In genomic region chr9:66657116-66657758, GRCm38 (mm10) we compare ENCODE assay signal across 22 mouse cellular contexts. TPM values are rescaled to one million over a fixed set of nuclear protein-coding genes. Genes with fewer than 3 reads are reported as not detected.
DNase-seq lines count a peak whose midpoint lies in the region; ATAC-seq and TF ChIP-seq lines count a peak whose summit lies in the region.
"Had no signal": no experiment of that assay in that cellular context is flagged by ENCODE, and none has a peak within 500 bp of the region (broad histone marks: within the 10 kb centered on the region; RNA-seq: fewer than 3 reads in every experiment).

No protein-coding gene starts in this region.

- H3K4me2 ChIP-seq in forebrain, embryonic 13.5 days = no peak overlapping the region
- no peak overlapping the region for H3K4me2 ChIP-seq in lung, postnatal 0 days (replicated peaks; ENCODE audit: low read depth, low read length)
- H3K4me2 ChIP-seq: embryonic facial prominence, embryonic 15.5 days; forebrain, embryonic 15.5 days; heart, embryonic 12.5 days; hindbrain, embryonic 14.5 days; intestine, embryonic 15.5 days had no signal

- no peak for TF ChIP-seq CTCF in lung, postnatal 0 days (IDR thresholded peaks at IDR 0.05)

- ATAC-seq in cerebellum, adult (ENCODE audit: insufficient number of reproducible peaks, low FRiP score, low TSS enrichment) = peak; percentile 56; the same call in 1 of the 2 replicates
- ATAC-seq in forebrain, embryonic 13.5 days = no peak
- no peak for ATAC-seq in lung, postnatal 0 days
- ATAC-seq: forebrain, embryonic 15.5 days; intestine, embryonic 15.5 days had no signal

- H3K27ac ChIP-seq in forebrain, embryonic 13.5 days = no peak overlapping the region
- no peak overlapping the region for H3K27ac ChIP-seq in lung, postnatal 0 days (ENCODE audit: low read length)
- H3K27ac ChIP-seq: embryonic facial prominence, embryonic 15.5 days; forebrain, embryonic 10.5 days; forebrain, embryonic 15.5 days; hindbrain, embryonic 10.5 days; hindbrain, embryonic 14.5 days; intestine, embryonic 15.5 days had no signal

- H3K4me3 ChIP-seq in forebrain, embryonic 13.5 days = no peak overlapping the region
- no peak overlapping the region for H3K4me3 ChIP-seq in lung, postnatal 0 days (ENCODE audit: low read depth, low read length)
- H3K4me3 ChIP-seq: embryonic facial prominence, embryonic 15.5 days; erythroblast, embryonic 14.5 days; forebrain, embryonic 10.5 days; forebrain, embryonic 15.5 days; heart, embryonic 12.5 days; hindbrain, embryonic 10.5 days; intestine, embryonic 15.5 days had no signal

- H3K36me3 ChIP-seq in forebrain, embryonic 13.5 days (ENCODE audit: poor library complexity, severe bottlenecking) = no peaks in the 10 kb centered on the region
- no peaks in the 10 kb centered on the region for H3K36me3 ChIP-seq in lung, postnatal 0 days (ENCODE audit: insufficient read depth, low read length)
- H3K36me3 ChIP-seq: embryonic facial prominence, embryonic 15.5 days; forebrain, embryonic 10.5 days; forebrain, embryonic 15.5 days; heart, embryonic 12.5 days; hindbrain, embryonic 10.5 days; intestine, embryonic 15.5 days had no signal

- H3K27me3 ChIP-seq in forebrain, embryonic 13.5 days = no peaks in the 10 kb centered on the region
- H3K27me3 ChIP-seq in lung, postnatal 0 days (replicated peaks; ENCODE audit: insufficient read depth, low read length) = no peaks in the 10 kb centered on the region
- H3K27me3 ChIP-seq: embryonic facial prominence, embryonic 15.5 days; forebrain, embryonic 15.5 days; heart, embryonic 12.5 days; intestine, embryonic 15.5 days had no signal

- H3K4me1 ChIP-seq in forebrain, embryonic 13.5 days = 0 out of 2 replicates have a peak, but pooled peaks cover 6% of the 10 kb centered on the region
- no peaks in the 10 kb centered on the region for H3K4me1 ChIP-seq in lung, postnatal 0 days (ENCODE audit: insufficient read depth, low read depth, low read length)
- H3K4me1 ChIP-seq: intestine, embryonic 15.5 days had no signal

- DNase-seq in cerebellum, adult 11-12 months = peak; percentile 87
- DNase-seq in cerebellum, adult 9-10 months = peak; percentile 90
- DNase-seq in cerebellum, postnatal 25 days = peak; percentile 82 to 86
- DNase-seq in adrenal gland, postnatal 4 days (ENCODE audit: low spot score in 2 of 2) = no peak
- DNase-seq in lung, postnatal 0 days (ENCODE audit: low spot score) = no peak
- DNase-seq: adrenal gland, adult 2 months; adrenal gland, postnatal 25 days; embryo, embryonic 11 days; gastrocnemius, postnatal 10 days; kidney, adult 8-10 months had no signal

- 83% methylated on average over 7 of the region's 7 CpGs for WGBS in forebrain, embryonic 13.5 days
- 83% methylated on average over 7 of the region's 7 CpGs for WGBS in lung, postnatal 0 days

- no peak overlapping the region for H3K9ac ChIP-seq in forebrain, embryonic 13.5 days
- no peak overlapping the region for H3K9ac ChIP-seq in lung, postnatal 0 days (replicated peaks; ENCODE audit: low read depth)
- H3K9ac ChIP-seq: embryonic facial prominence, embryonic 15.5 days; forebrain, embryonic 15.5 days; heart, embryonic 12.5 days; hindbrain, embryonic 14.5 days; intestine, embryonic 15.5 days had no signal

- TF ChIP-seq EP300 in lung, postnatal 0 days (IDR thresholded peaks at IDR 0.05) = no peak

- no peaks in the 10 kb centered on the region for H3K9me3 ChIP-seq in forebrain, embryonic 13.5 days (replicated peaks)
- H3K9me3 ChIP-seq in lung, postnatal 0 days (ENCODE audit: low read length) = no peaks in the 10 kb centered on the region
- H3K9me3 ChIP-seq: embryonic facial prominence, embryonic 15.5 days; forebrain, embryonic 10.5 days; forebrain, embryonic 15.5 days; heart, embryonic 12.5 days; hindbrain, embryonic 10.5 days; intestine, embryonic 15.5 days had no signal

RNA-seq across cellular contexts. Expression of gene Car12, which starts 56.2 kb away (rescaled TPM):
- 2.5 and 3.1 TPM in 2 replicates for polyA plus RNA-seq in forebrain, embryonic 13.5 days (2015; fragmentation: Nextera tagmentation; extraction: Ambion mirVana)
- total RNA-seq in adrenal gland, postnatal 4 days (2021) = 10 to 100 TPM in 1 of 2 experiments, 1 to 10 TPM in 1; 1.9 to 21.5 TPM
- 0.24 and 0.35 TPM in 2 replicates for polyA plus RNA-seq in lung, postnatal 0 days (2015; fragmentation: Nextera tagmentation; extraction: Ambion mirVana)
- total RNA-seq: heart, adult 8-10 months; heart, postnatal 25 days had no signal
- polyA plus RNA-seq: erythroblast, embryonic 14.5 days had no signal

Comparison
In these comparisons a context has a peak if more than half of its experiments do, and no peak if none do; other contexts are left out.
1. DNase-seq: peak in cerebellum, adult 11-12 months (single experiment), cerebellum, adult 9-10 months (single experiment) and cerebellum, postnatal 25 days (2 of 2); none in adrenal gland, postnatal 4 days (0 of 2) and lung, postnatal 0 days (single experiment).